Mouse (Mus musculus) ES-E14 (cell line): Measurements from ENCODE around the gene Tmem159. TPM values are rescaled to one million over a fixed set of nuclear protein-coding genes. Genes with fewer than 3 reads are reported as not detected.

Experiments used
- DNase-seq: peaks from one replicate; pipeline ENCODE4 v3.0.0-alpha.2; 2013; ENCODE audit warnings: low read depth, low spot score
- H3K27ac ChIP-seq: 2 replicates; pipeline ENCODE4 v1.5.1; 2012; ENCODE audit warnings: low read depth, mild to moderate bottlenecking, low read length, moderate library complexity, mixed read lengths; ENCODE audit not compliant: poor library complexity, insufficient read depth, severe bottlenecking
- H3K36me3 ChIP-seq: 2 replicates; pipeline ENCODE4 v1.6.1; 2012; ENCODE audit warnings: mild to moderate bottlenecking, low read length, moderate library complexity, mixed read lengths; ENCODE audit not compliant: control insufficient read depth, poor library complexity, insufficient read depth, severe bottlenecking
- H3K4me1 ChIP-seq, 2 experiments: fragments of 150-350 bp in 1 of 2; sonication (generic) in 1 of 2; 2 replicates each; pipeline ENCODE4 v1.6.1; 2012; ENCODE audit warnings: low read length in 2 of 2, mild to moderate bottlenecking in 1 of 2, mixed read lengths in 1 of 2; ENCODE audit not compliant: control insufficient read depth in 2 of 2, insufficient read depth in 2 of 2, poor library complexity in 1 of 2
- H3K4me3 ChIP-seq, 2 experiments: fragments of 150-350 bp in 1 of 2; sonication (generic) in 1 of 2; 2 replicates each; pipeline ENCODE4 v1.5.1; 2012; ENCODE audit warnings: low read length in 2 of 2, low read depth in 1 of 2, mild to moderate bottlenecking in 1 of 2, mixed read lengths in 1 of 2; ENCODE audit not compliant: insufficient read depth in 1 of 2, poor library complexity in 1 of 2, severe bottlenecking in 1 of 2
- H3K9ac ChIP-seq: 2 replicates; pipeline ENCODE4 v1.6.1; 2012; ENCODE audit warnings: low read depth, mild to moderate bottlenecking, low read length, mixed read lengths; ENCODE audit not compliant: poor library complexity, insufficient read depth, severe bottlenecking
- H3K9me3 ChIP-seq: fragments of 150-350 bp; sonication (generic); 2 replicates; pipeline ENCODE4 v1.6.1; 2012; ENCODE audit warnings: low read depth, mild to moderate bottlenecking, low read length; ENCODE audit not compliant: control insufficient read depth, insufficient read depth
- CHD2 ChIP-seq: IDR thresholded peaks from 2 replicates; pipeline ENCODE4 v1.6.1; 2014; ENCODE audit warnings: mild to moderate bottlenecking, low read depth, low read length, inconsistent platforms
- HCFC1 ChIP-seq: IDR thresholded peaks from 2 replicates; pipeline ENCODE4 v1.6.1; 2012; ENCODE audit warnings: low read length, inconsistent platforms, borderline replicate concordance; ENCODE audit not compliant: insufficient read depth
- MAFK ChIP-seq: IDR thresholded peaks from 2 replicates; pipeline ENCODE4 v1.6.1; 2014; ENCODE audit warnings: mild to moderate bottlenecking, low read depth, low read length, inconsistent platforms; ENCODE audit not compliant: insufficient read depth
- ZC3H11A ChIP-seq: IDR thresholded peaks from 2 replicates; pipeline ENCODE4 v1.6.1; 2012; ENCODE audit warnings: low read depth, mild to moderate bottlenecking, inconsistent platforms, low read length, borderline replicate concordance
- ZNF384 ChIP-seq: IDR thresholded peaks from 2 replicates; pipeline ENCODE4 v1.6.1; 2012; ENCODE audit warnings: low read depth, low read length, inconsistent platforms
- in situ Hi-C, 2 experiments: fragments of 600-800 bp; cut with MboI; formaldehyde crosslinking; loops; one replicate each; pipeline ENCODE4 v1.15.1; 2025; ENCODE audit warnings: low sequenced_read_pairs in 2 of 2, inconsistent platforms in 1 of 2; ENCODE audit not compliant: unreplicated experiment in 2 of 2
- total RNA-seq: library from RNA; depleted of rRNA; stranded (reverse); fragments of 300-350 nt; gene quantifications from 2 replicates; pipeline ENCODE4 v1.2.3, GENCODE M21; 2012; rRNA removed

Gene Tmem159
- total RNA-seq, result 7.2 and 9.6 TPM in 2 replicates

DNA sequence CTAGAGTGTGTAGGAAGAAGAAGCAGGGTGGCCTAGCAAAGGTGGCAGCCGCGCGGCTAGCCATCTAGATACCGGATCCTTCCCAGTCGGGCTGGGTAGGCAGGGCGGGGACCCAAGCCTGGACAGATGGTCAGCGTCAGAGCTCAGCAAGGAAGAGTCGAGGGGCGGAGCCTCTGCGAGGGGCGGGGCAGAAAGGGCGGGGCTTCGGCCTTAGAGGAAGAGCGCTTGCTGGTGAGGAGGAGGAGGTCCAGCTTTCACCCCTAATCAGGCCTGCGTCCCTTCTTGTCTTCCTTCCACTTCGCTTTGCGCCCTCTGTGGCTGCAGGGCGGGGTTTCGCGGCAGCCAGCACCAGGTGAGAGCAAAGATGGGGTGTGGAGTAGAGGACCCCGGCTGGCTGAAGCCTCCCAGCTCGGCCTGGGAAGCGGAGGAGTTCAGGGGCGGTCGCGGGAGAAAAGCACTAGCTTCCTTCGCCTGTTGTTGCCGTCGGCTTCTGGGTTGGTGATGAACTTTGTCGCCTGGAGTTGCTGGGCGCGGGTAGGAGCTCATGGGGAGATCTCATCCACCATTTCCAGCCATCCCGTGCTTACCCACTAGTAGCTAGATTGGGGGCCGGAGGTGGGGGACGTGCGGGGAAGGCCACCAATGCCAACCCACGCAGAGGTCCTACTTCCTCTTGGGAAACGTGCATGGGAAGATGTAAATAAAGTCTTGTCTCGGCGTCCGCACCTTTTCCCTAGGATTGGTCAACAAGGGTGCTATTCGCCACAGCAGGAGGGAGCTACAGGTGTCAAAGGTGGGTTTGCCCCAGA is at the start of gene Tmem159:
TSS of gene Tmem159 (plus strand) at position 190 of the 809 bp plus-strand sequence.
- peaks cover 0 to 7% of the 10 kb centered on the region in 2 experiments; a peak in 1 of 4 replicates for H3K4me1 ChIP-seq
- no peak within 1 kb of the TSS for H3K27ac ChIP-seq
- peak within 1 kb of the TSS; percentile 37 for H3K9ac ChIP-seq
- in situ Hi-C loops, result no loop called here
- DNase-seq, result peak; percentile 69
- peak within 1 kb of the TSS; percentile 57 to 91 for H3K4me3 ChIP-seq
- H3K36me3 ChIP-seq, result no peaks in the 10 kb centered on the region
- H3K9me3 ChIP-seq, result no peaks in the 10 kb centered on the region
- no peak for TF ChIP-seq ZNF384
- TF ChIP-seq MAFK, result no peak
- TF ChIP-seq CHD2, result no peak
- no peak for TF ChIP-seq ZC3H11A
- no peak for TF ChIP-seq HCFC1

DNA sequence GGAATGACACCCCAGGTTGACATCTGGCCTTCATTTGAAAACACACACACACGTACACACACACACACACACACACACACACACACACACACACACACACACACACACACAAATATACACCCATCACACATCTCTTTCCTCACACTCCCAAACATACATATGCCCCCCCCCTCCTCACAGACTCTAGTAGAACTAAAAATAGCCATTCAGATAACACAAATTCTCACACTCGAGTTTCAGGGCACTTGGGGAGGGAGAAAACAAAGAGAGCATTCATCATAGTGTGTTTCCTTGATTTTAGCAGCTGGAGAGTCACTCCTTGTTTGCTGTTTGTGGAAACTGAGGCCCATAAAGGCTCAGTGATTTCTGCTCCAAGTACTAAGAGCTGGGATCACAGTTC is 48.1 kb upstream of the Tmem159 start:
- no peaks in the 10 kb centered on the region for H3K9me3 ChIP-seq
- H3K36me3 ChIP-seq, result no peaks in the 10 kb centered on the region
- DNase-seq, result no peak
- no peak for TF ChIP-seq HCFC1
- TF ChIP-seq ZC3H11A, result no peak
- no peak for TF ChIP-seq CHD2
- no peak for TF ChIP-seq ZNF384
- no peak for TF ChIP-seq MAFK
- in situ Hi-C loops, result no loop called here
- no peak overlapping the region for H3K27ac ChIP-seq
- no peaks in the 10 kb centered on the region for H3K4me1 ChIP-seq
- H3K4me3 ChIP-seq, result no peak overlapping the region
- no peak overlapping the region for H3K9ac ChIP-seq

DNA sequence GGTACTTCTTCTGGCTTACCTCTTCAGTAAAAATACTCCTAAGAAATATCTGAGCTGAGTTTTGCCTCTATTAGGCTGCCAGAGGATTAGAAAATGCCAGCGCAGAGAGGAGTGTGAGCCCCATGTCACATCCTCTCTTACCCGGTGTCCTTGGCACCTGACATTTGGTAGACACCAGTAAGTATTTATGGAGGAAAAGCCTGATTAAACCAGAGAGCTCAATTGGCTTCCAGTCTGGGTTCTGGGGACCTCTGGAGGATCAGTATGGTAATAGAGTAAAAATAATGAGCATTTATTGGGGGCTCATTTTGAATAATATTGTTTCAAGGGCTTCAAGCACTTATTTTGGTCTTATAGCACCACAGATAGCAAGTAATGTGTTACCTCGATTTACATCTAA is 46.7 kb upstream of the Tmem159 start:
- Histone ChIP-seq H3K27ac (no peak overlapping the region), H3K36me3 (no peaks in the 10 kb centered on the region)
- TF ChIP-seq ZNF384 (no peak), ZC3H11A (no peak), MAFK (no peak)

GRCm38 (mm10) chr7:120064045-120064444 is 38.1 kb upstream of the Tmem159 start:
- Histone ChIP-seq H3K4me3 (no peak overlapping the region), H3K9ac (no peak overlapping the region), H3K4me1 (no peaks in the 10 kb centered on the region), H3K36me3 (no peaks in the 10 kb centered on the region), H3K9me3 (no peaks in the 10 kb centered on the region), H3K27ac (no peak overlapping the region)
- no peak for DNase-seq
- TF ChIP-seq ZC3H11A (no peak), MAFK (no peak), HCFC1 (no peak), ZNF384 (no peak), CHD2 (no peak)
- in situ Hi-C loops, result no loop called here

More for the DNA sequence above, 46.7 kb upstream of the Tmem159 start:
- H3K9me3 ChIP-seq, result no peaks in the 10 kb centered on the region
- DNase-seq, result no peak
- no peaks in the 10 kb centered on the region for H3K4me1 ChIP-seq
- in situ Hi-C loops, result no loop called here
- no peak overlapping the region for H3K9ac ChIP-seq
- H3K4me3 ChIP-seq, result no peak overlapping the region
